Mouse (Mus musculus) erythroblast, embryonic 14.5 days (primary cell): ENCODE data around the gene Gm28043.

Source experiments
- GATA1 ChIP-seq: IDR thresholded peaks from 2 replicates; pipeline ENCODE4 v1.6.1; 2012; ENCODE audit warnings: low read length, inconsistent platforms, mixed read lengths
- TAL1 ChIP-seq: IDR thresholded peaks from 3 replicates; pipeline ENCODE4 v1.6.1; 2012; ENCODE audit warnings: low read length, inconsistent platforms, mixed read lengths

DNA sequence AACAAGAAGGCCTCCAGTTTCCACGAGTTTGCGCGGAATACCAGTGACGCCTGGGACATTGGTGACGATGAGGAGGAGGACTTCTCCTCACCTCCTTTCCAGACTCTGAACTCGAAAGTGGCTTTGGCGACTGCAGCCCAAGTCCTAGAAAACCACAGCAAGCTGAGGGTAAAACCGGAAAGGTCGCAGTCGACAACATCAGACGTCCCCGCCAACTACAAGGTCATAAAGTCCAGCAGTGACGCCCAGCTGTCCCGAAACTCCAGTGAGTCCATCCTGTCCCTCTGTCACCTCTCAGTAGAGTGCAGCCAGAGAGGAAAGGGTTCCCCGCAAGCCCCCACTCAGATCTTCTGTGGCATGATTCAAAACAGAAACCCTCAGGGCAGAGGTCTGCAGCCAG lies 46.2 kb upstream of the Gm28043 start:
- no peak for TF ChIP-seq GATA1
- TF ChIP-seq TAL1 = no peak
